Mouse (Mus musculus): ENCODE measurements around the gene Gm13697. TPM values are rescaled to one million over a fixed set of nuclear protein-coding genes. Genes with fewer than 3 reads are reported as not detected.
"Not testable (repeated sequence)": the region's sequence is repeated elsewhere in the genome, so short reads cannot be mapped to it uniquely, and the experiment has no call there.

Gm13697 gene
- polyA plus RNA-seq, 2 experiments = 0.03 TPM; not detected in 1

GRCm38 (mm10) chr2:84014572-84014971 is 30.0 kb downstream of the Gm13697 start:
- no peak overlapping the region for H3K27ac ChIP-seq (replicated peaks; ENCODE audit: low read depth, low read length)
- no peak overlapping the region for H3K4me2 ChIP-seq (replicated peaks; ENCODE audit: low read depth, low read length, severe bottlenecking)
- H3K4me1 ChIP-seq (ENCODE audit: control insufficient read depth, insufficient read depth, low read length) = no peaks in the 10 kb centered on the region
- no peak overlapping the region for H3K4me3 ChIP-seq (replicated peaks; ENCODE audit: low read length)
- TF ChIP-seq POLR2A (IDR thresholded peaks at IDR 0.05; ENCODE audit: borderline replicate concordance, extremely low read depth, insufficient read depth, insufficient read length) = no peak
- WGBS = 63% methylated on average over 6 of the region's 6 CpGs
- H3K36me3 ChIP-seq (ENCODE audit: control insufficient read depth, insufficient read depth, low read length) = no peaks in the 10 kb centered on the region
- ATAC-seq (ENCODE audit: low FRiP score, low read depth) = no peak
- no peak for DNase-seq (ENCODE audit: low spot score)
- H3K9ac ChIP-seq (ENCODE audit: low read depth, low read length, severe bottlenecking) = no peak overlapping the region
- H3K9me3 ChIP-seq (ENCODE audit: control insufficient read depth, low read length) = no peaks in the 10 kb centered on the region
- no peaks in the 10 kb centered on the region for H3K27me3 ChIP-seq (ENCODE audit: control insufficient read depth, insufficient read depth, low read length)

- not testable (repeated sequence) for H3K9ac ChIP-seq (ENCODE audit: low read depth, low read length, severe bottlenecking); H3K9me3 ChIP-seq (ENCODE audit: control insufficient read depth, low read length); H3K36me3 ChIP-seq (ENCODE audit: control insufficient read depth, insufficient read depth, low read length); H3K4me3 ChIP-seq (replicated peaks; ENCODE audit: low read length); H3K27ac ChIP-seq (replicated peaks; ENCODE audit: low read depth, low read length); H3K27me3 ChIP-seq (ENCODE audit: control insufficient read depth, insufficient read depth, low read length); DNase-seq (ENCODE audit: low spot score); H3K4me1 ChIP-seq (ENCODE audit: control insufficient read depth, insufficient read depth, low read length); H3K4me2 ChIP-seq (replicated peaks; ENCODE audit: low read depth, low read length, severe bottlenecking); ATAC-seq (ENCODE audit: low FRiP score, low read depth)
- 87% methylated on average over 4 of the region's 5 CpGs for WGBS
Observed at GRCm38 (mm10) chr2:84016291-84016690, 31.7 kb downstream of the Gm13697 start.

- Histone ChIP-seq H3K27ac (replicated peaks; ENCODE audit: low read depth, low read length) (no peak overlapping the region), H3K4me3 (replicated peaks; ENCODE audit: low read length) (no peak overlapping the region), H3K9ac (ENCODE audit: low read depth, low read length, severe bottlenecking) (no peak overlapping the region), H3K36me3 (ENCODE audit: control insufficient read depth, insufficient read depth, low read length) (no peaks in the 10 kb centered on the region), H3K27me3 (ENCODE audit: control insufficient read depth, insufficient read depth, low read length) (no peaks in the 10 kb centered on the region), H3K4me2 (replicated peaks; ENCODE audit: low read depth, low read length, severe bottlenecking) (no peak overlapping the region), H3K4me1 (ENCODE audit: control insufficient read depth, insufficient read depth, low read length) (no peaks in the 10 kb centered on the region), H3K9me3 (ENCODE audit: control insufficient read depth, low read length) (no peaks in the 10 kb centered on the region)
- WGBS = 44% methylated on average over 3 of the region's 3 CpGs
- no peak for TF ChIP-seq POLR2A (IDR thresholded peaks at IDR 0.05; ENCODE audit: borderline replicate concordance, extremely low read depth, insufficient read depth, insufficient read length)
- DNase-seq (ENCODE audit: low spot score) (no peak), ATAC-seq (ENCODE audit: low FRiP score, low read depth) (no peak)
Observed at GRCm38 (mm10) chr2:84018330-84018729, 33.8 kb downstream of the Gm13697 start.

- ATAC-seq (ENCODE audit: low FRiP score, low read depth) = no peak
- no peak overlapping the region for H3K4me2 ChIP-seq (replicated peaks; ENCODE audit: low read depth, low read length, severe bottlenecking)
- H3K9ac ChIP-seq (ENCODE audit: low read depth, low read length, severe bottlenecking) = no peak overlapping the region
- no peak overlapping the region for H3K4me3 ChIP-seq (replicated peaks; ENCODE audit: low read length)
- no peaks in the 10 kb centered on the region for H3K9me3 ChIP-seq (ENCODE audit: control insufficient read depth, low read length)
- no peak overlapping the region for H3K27ac ChIP-seq (replicated peaks; ENCODE audit: low read depth, low read length)
- H3K4me1 ChIP-seq (ENCODE audit: control insufficient read depth, insufficient read depth, low read length) = no peaks in the 10 kb centered on the region
- no peak for DNase-seq (ENCODE audit: low spot score)
- WGBS = 50% methylated on average over 8 of the region's 8 CpGs
- no peaks in the 10 kb centered on the region for H3K27me3 ChIP-seq (ENCODE audit: control insufficient read depth, insufficient read depth, low read length)
- no peaks in the 10 kb centered on the region for H3K36me3 ChIP-seq (ENCODE audit: control insufficient read depth, insufficient read depth, low read length)
- no peak for TF ChIP-seq POLR2A (IDR thresholded peaks at IDR 0.05; ENCODE audit: borderline replicate concordance, extremely low read depth, insufficient read depth, insufficient read length)
Observed at GRCm38 (mm10) chr2:84019519-84020305, 35.2 kb downstream of the Gm13697 start.

GRCm38 (mm10) chr2:84021930-84022329 is 37.4 kb downstream of the Gm13697 start:
- Histone ChIP-seq H3K27ac (replicated peaks; ENCODE audit: low read depth, low read length) (no peak overlapping the region), H3K4me3 (replicated peaks; ENCODE audit: low read length) (no peak overlapping the region), H3K4me1 (ENCODE audit: control insufficient read depth, insufficient read depth, low read length) (no peaks in the 10 kb centered on the region), H3K36me3 (ENCODE audit: control insufficient read depth, insufficient read depth, low read length) (no peaks in the 10 kb centered on the region), H3K27me3 (ENCODE audit: control insufficient read depth, insufficient read depth, low read length) (no peaks in the 10 kb centered on the region), H3K9me3 (ENCODE audit: control insufficient read depth, low read length) (no peaks in the 10 kb centered on the region), H3K9ac (ENCODE audit: low read depth, low read length, severe bottlenecking) (no peak overlapping the region), H3K4me2 (replicated peaks; ENCODE audit: low read depth, low read length, severe bottlenecking) (no peak overlapping the region)
- ATAC-seq (ENCODE audit: low FRiP score, low read depth) = no peak
- no peak for TF ChIP-seq POLR2A (IDR thresholded peaks at IDR 0.05; ENCODE audit: borderline replicate concordance, extremely low read depth, insufficient read depth, insufficient read length)
- DNase-seq (ENCODE audit: low spot score) = no peak
- 85% methylated on average over 2 of the region's 2 CpGs for WGBS
